Mouse (Mus musculus) B cell, adult 67 days (primary cell): ENCODE results near the gene Polr1a. TPM values are rescaled to one million over a fixed set of nuclear protein-coding genes. Genes with fewer than 3 reads are reported as not detected.

Experiments
- total RNA-seq, 2 experiments: library from RNA; stranded (reverse); gene quantifications; 4 replicates each; pipeline ENCODE4 v1.2.4; 2023

Polr1a gene
- 10 to 100 TPM; 74.1 to 78.1 TPM for total RNA-seq

DNA sequence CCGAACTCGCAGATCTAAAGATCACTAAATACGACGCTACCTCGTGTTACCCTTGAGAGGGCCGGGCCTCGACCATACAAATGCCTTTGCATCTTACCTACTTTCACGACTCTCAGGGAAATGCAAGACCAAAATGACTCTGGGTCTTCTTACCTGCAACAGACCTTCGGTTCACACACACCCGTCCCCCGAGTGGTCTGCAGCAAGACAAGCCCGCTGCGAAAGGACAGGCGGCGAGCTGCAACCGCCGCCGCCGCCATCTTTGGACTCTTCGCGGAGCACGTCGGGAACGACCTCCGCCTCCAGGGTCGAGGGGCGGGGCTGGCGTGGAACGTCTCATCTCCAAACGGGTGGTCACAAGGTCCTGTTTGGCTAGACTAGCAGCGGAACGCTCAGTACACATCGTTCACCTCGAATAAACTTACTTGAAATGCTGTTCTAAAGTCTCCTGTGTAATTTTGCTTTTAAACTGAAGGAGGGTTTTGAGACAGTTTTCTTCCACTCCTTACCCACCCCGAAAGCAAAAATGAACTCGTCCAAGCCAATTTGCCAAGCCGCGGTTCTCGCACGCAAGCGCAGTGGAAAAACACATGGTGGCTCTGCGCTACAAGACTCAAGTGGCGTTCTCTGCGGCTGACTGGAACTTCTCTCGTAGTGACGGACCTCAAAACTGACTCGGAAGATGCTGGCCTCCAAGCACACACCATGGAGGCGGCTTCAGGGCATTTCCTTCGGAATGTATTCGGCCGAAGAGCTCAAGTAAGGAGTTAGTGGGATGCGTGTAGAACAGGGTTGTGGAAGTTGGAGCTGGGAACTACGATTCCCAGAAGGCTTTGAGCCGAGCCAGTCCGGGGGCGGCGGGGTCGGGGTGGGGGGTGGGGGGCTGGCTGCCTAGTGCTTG lies at the start of gene Polr1a, which contains the start of gene Ptcd3:
Gene Polr1a, plus strand, starts transcription at position 573 of the 901 bp plus-strand sequence.
Gene Ptcd3, minus strand, starts transcription at position 270 of the 901 bp plus-strand sequence.

Other genes starting within 250 kb of the Polr1a start
- gene Reep1, start 201.5 kb upstream of the Polr1a start, total RNA-seq = not detected
- 10 to 100 TPM; 20.6 to 21.8 TPM for gene Mrpl35, start 82.1 kb upstream of the Polr1a start, total RNA-seq
- 100 to 1,000 TPM in 1 of 2 experiments, 10 to 100 TPM in 1; 96.5 to 119 TPM for gene Immt, start 77.7 kb upstream of the Polr1a start, total RNA-seq
- 100 to 1,000 TPM; 112 to 117 TPM for gene Ptcd3, start 303 bp upstream of the Polr1a start, total RNA-seq
- 10 to 100 TPM in 1 of 2 experiments, 1 to 10 TPM in 1; 9.9 to 21.4 TPM for gene St3gal5, start 188.5 kb downstream of the Polr1a start, total RNA-seq